Mouse (Mus musculus) inflammation-experienced regulatory T-cells, adult 6 months (primary cell): ENCODE results near the gene Supt20. TPM values are rescaled to one million over a fixed set of nuclear protein-coding genes. Genes with fewer than 3 reads are reported as not detected.
"Not testable (repeated sequence)": the region's sequence is repeated elsewhere in the genome, so short reads cannot be mapped to it uniquely, and the experiment has no call there.

ENCODE experiments used
- ATAC-seq: one replicate; pipeline ENCODE4 v1.8.0; 2017
- polyA plus RNA-seq, 3 experiments: library from polyadenylated mRNA; unstranded; fragments of 100-300 nt; shearing (Covaris generic); gene quantifications; one replicate each; pipeline ENCODE4 v1.2.1; 2017

Supt20 gene
- polyA plus RNA-seq: 100 to 1,000 TPM; 167 to 260 (median 233) TPM

DNA sequence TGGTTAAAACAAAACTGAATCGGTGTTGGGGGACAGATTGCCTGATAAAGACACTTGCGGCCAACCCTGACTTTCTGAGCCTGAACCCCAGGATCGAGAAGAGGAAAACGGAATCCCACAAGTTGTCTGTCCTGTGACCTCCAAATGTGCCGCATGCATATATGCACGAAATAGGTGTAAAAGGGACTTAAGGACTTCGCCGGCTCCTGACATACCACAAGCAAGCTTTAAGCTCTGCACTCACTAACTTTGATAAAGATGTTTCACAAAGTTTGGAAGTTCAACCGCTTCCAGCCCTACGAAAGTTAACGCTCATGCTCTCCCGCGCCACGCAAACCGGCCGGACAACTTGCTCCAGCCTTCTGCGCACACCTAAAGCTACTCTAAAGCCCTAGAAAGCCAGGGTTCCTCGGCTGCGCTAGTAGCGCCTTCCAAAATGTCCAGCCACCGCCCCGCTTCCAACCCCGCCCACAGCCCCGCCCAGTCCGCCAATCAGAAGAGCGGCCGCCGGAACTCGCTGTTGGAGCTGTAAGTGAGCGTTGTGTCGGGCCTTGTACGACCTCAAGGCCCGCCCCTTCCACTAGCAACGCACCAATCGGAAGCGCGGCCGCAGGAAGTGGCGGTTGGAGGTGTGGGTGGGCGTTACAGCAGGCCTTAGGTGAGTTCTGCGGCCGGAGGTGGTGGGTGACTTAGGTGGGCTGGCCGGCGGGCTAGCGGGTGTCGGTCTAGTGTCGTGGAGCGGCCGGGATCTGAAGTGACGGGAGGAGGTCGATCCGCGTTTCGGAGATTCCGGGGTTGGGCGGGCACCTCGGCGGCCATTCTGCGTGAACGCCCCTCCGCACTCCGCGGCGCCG is at the start of gene Supt20:
Gene Supt20, plus strand, starts transcription at position 606 of the 854 bp plus-strand sequence.
- ATAC-seq: peak; percentile 96

DNA sequence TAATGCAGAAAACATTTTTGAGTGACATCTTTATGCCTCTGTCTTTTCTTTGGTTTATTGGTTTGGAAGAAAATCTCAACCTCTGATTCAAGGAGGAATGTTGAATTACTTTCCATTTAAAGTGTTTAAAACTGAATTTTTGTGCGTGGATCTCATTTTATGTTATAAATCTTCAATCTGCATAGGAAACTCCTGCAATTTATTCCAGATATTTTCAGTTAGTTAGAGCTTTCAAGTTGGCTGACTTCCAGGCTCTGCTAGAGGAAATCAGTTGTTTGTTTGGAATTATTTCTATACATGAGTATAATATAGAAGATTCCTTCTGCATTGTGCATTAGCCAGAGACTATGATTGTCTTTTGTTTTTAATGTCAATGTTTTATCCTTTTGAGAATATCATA is 49.8 kb upstream of the Supt20 start:
- ATAC-seq: no peak

DNA sequence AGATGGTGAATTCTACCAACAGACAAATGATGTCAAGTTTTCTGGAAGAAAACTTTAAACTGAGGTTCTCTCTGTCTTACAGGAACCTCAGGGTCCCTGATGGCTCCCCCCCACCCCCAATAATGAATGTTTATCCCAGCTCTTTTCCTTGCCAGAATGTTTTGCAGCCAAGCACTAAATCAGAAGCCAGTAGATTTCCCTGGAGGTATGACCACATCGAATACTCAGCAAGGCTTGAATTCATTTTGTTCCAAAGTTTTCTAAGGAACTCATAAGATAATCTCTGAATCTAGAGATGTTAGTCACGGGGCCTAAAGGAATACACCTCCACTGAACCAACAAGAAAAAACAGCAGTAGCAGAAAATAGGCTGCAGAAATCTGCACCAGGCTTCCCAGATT is 45.0 kb upstream of the Supt20 start:
- no peak for ATAC-seq

DNA sequence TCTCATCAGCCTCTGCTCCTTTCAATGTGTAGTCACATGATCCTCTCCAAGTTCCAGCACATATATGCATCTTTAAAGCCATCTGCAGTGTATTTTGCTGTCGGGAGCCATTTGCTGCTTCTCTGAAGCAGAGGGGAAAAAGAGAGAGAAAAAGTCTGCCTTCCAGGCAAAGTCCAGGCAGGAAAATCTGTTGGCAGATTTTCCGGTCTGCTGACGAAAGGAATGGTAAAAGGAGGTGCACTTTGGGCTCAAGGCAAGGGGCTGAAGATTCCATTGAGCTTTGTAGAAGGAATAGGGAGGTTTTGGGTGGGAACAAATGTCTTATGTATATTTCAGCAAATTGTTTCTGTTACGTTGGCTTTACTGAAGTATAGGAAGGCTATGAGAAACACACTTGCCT is 41.0 kb upstream of the Supt20 start:
- ATAC-seq: no peak

DNA sequence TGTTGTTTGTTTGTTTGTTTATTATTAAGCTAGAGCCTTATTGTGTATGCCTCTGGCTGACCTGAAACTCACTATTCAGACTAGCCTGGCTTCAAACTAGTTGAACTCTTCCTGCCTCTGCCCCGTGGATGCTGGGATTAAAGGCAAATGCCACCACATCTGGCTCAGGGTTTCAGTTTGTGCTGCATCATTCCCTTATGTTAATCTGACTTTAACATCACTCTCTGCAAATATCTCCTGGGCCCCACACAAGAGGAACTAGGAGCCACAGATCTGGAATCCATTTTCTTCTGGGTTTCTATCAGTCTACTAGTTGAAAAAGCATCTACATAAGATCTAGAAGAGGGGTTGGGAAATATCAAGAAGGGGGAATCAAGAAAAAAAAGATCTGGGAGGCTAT is 38.4 kb upstream of the Supt20 start:
- no peak for ATAC-seq

DNA sequence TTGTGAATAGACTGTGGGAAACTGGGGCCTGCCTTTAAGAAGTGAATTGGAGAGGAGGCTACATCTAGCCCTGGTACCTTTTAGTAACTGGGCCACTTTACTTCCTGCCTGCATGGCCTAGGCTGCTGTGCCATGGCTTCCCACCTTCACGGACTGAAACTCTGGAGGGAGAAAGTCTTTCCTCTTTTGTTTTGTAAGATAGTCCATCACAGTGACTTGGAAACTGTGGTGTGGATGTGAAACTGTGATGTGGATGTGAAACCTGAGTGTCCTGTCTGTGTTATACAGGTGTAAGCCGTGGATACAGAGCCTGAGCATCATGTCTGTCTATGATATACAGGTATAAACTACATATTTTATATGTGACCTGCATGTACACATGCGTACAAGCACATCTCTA is 35.5 kb upstream of the Supt20 start:
- ATAC-seq: no peak

DNA sequence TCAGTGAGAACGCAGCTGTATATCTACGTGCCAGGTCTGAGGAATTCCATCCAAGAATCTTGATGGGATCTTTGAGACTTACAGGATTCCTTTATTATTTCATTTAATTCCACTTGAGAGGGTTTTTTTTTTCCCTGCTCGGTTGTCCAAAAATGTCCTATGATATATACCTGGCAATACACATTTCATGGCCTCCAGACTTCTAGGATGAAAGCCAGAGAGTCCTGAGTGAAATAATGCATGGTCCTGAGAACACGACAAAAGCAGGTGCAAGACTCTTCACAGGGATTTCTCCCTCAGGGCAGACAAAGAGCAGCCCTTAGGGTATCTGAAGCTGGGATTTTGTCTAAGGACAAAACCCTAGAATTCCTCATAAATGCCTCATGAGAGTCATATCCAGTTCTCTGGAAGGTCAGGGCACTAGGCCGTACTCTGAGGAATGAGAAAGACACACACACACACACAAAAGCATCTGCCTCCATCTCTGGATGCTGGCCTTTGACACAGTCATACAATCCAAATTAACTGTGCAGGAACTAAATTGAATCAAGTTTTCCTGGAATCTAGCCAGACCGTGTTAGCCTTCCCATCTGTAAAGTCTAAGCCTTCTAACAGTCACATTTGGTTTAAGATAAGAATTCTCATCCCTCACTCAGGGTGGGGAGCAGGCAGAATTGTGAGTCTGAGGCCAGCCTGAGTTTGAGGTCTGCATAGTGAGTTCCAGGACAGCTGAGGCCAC is 34.5 kb upstream of the Supt20 start:
- no peak for ATAC-seq

DNA sequence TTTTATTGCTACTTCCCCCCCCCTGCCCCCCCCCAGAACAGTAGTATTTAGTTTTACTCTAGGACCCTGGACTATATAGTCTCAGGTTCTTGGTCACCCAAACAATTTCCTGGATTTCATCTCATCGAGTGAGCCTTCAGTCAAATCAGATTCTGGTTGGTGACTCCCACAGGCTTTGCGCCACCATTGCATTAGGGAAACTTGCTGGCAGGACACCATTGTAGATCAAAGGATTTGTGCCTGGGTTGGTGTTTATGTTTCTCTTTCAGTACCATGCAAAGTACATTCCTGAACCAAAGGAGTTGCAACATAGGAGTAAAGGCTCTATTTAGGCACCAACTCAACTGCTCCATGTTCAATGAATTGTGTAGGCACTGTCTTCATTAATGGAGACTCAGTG is 32.9 kb upstream of the Supt20 start:
- ATAC-seq: no peak

DNA sequence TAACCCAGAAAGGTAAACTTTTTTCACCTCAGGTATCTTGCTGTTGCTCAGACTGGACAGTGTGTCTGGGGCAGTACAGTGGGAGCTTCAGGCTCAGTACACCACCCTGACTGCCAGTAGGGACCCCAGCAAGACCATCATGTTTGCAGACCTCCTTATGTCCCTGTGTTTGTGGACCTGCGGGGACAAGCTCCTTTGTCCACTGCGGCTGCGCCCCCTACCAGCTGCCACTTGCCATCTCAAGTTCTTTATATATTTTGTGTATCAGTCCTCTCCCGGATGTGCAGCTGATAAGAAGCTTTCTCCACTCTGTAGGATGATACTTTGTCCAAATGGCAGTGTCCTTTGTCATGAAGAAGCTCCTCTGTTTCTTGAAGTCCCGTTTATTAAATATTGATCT is 30.2 kb upstream of the Supt20 start:
- ATAC-seq: no peak

DNA sequence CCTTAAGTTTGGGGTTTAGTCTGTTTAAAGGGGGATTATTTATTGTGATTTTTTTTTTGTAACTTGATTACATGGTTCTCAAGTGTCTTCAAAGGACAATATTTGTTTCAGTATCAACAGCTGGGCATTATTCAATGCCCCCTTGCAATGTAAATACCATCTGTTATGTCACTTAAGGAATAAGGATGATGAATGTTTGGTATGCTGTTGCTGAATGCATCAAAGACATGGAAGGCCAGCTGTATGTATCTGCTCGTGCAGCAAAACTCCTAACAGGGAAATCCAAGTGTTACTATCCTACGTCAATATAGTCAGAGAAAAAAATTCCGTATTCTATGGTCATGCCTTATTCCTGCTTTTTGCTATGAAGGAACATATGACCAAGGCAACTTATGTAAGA is 24.5 kb upstream of the Supt20 start:
- ATAC-seq: no peak

DNA sequence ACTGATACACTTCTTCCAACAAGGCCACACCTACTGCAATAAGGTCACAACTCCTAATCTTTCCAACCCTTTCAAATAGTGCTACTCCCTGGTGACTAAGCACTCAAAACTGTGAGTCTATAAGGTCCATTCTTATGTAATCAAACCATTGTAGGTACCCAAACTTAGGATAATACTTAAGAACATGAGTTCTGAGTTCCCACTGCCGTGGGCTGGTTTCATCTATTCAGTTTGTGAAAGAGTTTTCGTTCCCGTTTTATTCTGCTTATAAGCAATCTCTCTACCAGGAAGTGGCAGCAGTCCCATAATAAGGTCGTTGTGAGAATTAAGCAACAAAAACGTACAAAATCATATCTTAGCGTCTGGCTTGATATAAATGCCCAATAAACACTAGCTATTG is 23.9 kb upstream of the Supt20 start:
- ATAC-seq: no peak

DNA sequence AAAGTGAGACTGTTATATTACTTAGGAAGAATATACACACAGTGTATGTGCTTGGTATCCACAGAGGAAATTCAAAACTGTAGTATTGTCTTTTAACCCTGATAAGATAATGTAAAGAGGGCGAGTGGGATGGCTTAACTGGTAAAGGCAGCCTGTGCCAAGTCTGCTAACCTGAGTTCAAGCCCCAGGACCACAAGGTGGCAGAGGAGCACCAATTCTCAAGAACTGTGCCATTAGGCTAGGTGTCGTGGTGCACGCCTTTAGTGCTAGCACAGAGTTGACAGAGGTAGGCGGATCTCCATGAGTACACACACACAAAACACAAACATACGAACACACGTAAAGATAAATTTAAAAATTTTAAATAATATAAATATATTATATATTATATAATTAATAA is 23.0 kb upstream of the Supt20 start:
- ATAC-seq: no peak

DNA sequence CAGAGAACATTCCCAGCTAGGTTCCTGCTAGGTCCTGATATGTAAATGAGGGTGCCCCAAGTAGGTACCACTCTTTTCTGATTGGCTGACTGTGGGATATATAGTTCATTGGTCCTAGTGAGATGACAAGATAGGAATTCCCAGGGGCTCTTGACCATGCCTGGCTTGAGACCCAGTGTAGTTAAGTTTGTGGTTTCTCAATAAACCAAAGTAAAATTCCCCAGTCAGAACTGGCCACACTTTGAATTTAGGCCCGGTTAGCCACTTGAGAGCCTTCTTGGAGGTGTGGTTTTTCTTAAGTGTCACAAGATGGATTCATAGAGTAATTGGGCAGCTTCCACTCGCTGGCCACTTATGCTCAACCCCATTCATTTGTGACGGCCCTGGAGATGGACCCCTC is 20.5 kb upstream of the Supt20 start:
- ATAC-seq: no peak

DNA sequence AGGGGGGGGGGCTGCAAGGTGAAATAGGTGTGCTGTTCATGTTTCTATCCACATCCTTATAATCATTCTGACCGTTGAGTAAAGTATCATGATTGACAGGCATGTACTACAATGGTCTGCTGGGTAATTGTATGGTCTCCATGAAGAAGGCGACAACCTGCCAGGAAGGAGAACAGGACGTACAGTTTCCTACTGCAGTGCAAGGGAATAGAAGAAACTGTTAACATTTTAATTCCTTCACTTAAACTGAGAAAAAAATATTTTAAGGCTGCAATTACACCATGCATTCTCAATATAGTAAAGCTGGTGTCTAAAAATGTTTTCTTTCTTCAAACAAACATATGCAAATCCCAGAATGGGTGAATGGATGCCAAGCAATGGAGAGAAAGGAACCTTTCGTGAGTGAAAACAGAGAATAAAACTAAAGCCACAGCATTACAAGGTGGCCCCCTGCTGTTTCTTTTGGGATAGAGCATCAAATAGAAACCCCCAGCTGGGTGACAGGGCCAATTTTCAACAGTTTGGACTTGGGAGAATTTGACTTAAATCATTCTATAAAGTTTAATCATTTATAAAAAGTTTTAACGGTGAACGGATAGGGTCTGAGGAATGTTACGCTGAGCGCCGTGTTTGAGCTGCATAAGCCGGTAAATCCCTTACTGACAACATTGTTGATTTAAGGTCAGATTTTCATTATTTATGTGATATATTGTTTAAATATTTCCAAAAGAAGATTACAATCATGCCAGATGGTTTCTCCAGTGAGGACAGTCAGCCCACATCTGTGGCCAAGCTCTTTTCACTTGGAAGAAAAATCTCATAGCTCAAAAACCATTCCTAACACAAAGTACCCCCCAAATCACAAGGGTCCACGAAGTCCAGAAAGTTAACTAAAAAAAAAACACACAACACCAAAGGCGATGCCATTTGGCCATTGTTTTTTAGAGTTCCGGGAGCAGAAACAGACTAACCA is 19.8 kb upstream of the Supt20 start:
- ATAC-seq: peak; percentile 50

DNA sequence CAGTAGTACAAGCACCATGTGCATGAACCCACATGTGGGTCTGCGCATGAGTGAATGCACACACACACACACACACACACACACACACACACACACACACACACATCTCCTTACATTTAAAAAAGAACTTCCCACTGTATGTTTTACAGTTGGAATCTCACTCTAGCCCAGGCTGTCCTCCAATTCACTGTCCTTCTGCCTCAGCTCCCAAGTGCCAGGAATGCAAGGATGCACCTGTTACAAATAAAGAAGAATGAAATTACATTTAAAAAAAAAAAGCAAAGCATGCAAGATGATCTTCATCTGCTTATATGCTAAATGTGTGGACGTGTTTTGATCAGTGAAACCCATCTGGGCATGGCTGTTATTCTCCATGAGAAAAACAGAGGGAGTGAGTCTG is 15.8 kb upstream of the Supt20 start:
- no peak for ATAC-seq

DNA sequence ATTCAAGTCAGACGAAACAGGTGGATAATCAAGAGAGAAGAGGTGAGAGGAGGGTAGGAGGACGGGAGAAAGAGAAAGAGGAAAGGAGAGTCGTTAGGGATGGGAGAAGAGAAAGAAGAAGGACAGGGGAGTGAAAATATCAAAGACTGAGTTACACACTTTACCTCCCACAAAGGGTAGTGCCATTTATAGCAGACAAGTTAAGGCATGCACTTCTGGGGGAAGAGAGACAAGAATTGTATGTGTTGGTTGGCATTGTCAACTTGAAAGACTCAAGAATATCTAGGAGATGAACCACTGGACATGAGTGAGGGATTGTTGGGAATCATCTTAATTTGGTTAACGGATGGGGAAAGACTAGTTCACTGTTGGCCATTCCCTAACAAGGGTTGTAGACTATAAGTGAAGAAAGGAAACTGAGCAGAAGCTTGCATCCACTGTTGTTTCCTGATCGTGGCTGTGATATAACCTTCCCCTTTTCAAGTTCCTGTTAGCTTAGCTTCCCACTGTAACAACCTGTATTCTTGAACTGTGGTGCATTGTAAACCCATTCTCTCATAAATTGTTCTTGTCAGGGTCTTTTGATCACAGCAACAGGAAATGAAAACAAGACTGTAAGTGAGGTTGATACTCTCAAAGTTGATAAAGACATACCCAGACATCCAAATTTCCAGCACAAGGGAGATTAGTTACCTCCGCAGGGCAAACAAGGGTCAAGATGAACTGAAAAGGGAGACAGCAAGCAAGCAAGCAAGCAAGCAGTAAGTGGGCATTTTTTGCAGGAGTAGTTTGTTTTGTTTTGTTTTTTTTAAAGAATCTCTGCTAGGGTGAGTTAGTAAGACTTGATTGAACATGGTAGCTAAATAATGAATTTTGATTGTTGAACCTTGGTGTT is 11.1 kb upstream of the Supt20 start:
- ATAC-seq: no peak

DNA sequence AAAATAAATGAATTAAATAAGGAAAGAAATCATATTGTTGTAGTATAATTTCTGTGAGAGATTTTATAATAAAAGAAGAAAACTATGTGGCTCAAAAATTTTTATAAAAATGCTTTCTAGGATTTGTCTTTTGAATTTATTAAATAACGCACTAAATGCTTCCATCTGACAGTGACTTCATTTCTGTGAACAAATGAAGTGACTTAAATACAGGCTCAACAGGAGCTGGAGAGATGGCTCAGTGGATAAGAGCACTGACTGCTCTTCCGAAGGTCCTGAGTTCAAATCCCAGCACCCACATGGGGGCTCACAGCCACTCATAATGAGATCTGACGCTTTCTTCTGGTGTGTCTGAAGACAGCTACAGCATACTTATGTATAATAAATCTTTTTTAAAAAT is 7.4 kb upstream of the Supt20 start:
- no peak for ATAC-seq

DNA sequence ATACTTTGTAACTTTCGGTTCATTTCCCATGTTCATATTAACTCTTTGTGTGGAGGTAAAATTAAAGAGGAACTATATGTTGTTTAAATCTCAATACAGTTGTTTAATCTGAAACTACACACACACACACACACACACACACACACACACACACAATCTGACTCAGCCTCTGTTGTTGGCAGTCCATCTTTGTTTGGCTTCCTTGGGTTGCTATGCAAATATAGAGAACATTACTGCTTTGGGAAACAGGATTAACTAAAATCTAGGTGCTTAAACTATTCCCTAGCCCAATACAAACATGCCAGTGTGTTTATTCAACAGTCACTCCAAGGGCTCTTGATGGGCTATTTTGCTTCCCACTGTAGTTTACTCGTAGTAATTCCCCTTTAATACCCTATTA is 5.4 kb upstream of the Supt20 start:
- no peak for ATAC-seq

DNA sequence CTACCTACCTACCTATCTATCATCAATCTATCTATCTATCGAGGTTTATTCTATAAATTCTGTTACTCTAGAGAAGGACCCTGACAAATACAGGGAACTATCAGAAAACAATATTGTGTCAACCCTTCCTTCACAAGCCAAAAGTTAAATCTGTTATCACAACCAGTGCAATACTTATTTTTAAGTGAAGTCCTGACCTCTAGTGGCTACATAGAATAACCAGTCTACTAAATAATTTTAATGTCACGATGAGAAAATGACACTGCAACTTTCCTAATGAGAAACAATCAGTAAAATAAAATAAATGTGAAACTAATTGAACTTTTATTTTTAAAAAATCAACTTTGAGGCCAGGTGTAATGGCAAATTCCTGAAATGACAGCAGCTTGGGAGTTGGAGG is 3.5 kb upstream of the Supt20 start:
- no peak for ATAC-seq

DNA sequence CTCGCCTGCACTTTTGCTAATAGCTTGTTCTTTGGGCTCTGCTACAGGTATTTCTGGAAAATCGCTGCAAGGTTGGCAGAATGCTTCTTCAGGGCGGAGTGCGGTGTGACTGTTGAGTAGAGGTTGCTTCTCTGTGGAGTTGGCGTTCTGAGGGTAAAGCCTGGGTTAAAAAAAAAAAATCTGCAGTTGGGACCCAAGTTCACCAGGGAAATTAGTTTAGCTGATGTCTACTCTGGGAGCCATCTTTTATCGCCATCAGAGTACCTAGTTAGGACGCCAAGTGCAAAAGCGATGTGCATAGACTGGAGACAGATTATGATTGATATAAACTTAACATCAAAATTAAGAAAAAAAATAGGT is 429 bp downstream of the Supt20 start:
- peak; percentile 28 for ATAC-seq

DNA sequence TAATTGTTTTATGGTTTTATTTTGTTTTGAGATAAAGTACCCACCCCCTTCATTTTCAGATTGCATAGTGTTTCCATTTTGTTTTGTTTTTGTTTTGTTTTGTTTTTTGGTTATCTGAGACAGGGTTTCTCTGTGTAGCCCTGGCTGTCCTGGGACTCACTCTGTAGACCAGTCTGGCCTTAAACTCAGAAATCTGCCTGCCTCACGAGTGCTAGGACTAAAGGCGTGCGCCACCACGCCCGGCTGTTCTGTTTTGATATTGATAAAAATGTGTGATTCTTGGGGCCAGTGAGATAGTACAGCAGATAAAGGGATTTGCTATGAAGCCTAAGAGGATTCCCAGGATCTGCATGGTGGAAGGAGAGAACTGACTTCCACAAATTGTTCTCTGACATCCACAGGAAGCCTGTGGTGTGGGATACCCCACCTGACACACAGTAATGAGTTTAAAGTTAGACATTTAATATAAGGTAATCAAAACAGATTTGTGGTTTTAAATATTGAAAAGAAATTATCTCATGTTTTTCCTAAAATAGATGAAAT is 7.2 kb downstream of the Supt20 start:
- no peak for ATAC-seq

DNA sequence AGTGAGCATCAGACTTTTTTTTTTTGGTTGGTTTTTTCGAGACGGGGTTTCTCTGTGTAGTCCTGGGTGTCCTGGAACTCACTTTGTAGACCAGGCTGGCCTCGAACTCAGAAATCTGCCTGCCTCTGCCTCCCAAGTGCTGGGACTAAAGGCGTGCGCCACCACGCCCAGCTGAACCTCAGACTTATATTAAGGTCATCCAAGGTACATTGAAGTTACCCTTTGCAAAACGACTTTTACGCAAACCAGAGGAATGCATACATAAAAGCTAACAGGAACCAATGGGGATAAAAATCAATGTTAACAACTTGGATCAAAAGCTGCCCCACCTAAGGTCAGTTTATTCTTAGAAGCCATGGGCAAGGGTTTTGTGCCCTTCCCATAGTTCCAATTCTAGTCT is 11.5 kb downstream of the Supt20 start:
- not testable (repeated sequence) for ATAC-seq
